Mouse (Mus musculus): ENCODE data around the gene Nrxn2.
A peak's percentile ranks its signal among the peaks of the same experiment; 100 is the strongest.

The Nrxn2 gene

DNA sequence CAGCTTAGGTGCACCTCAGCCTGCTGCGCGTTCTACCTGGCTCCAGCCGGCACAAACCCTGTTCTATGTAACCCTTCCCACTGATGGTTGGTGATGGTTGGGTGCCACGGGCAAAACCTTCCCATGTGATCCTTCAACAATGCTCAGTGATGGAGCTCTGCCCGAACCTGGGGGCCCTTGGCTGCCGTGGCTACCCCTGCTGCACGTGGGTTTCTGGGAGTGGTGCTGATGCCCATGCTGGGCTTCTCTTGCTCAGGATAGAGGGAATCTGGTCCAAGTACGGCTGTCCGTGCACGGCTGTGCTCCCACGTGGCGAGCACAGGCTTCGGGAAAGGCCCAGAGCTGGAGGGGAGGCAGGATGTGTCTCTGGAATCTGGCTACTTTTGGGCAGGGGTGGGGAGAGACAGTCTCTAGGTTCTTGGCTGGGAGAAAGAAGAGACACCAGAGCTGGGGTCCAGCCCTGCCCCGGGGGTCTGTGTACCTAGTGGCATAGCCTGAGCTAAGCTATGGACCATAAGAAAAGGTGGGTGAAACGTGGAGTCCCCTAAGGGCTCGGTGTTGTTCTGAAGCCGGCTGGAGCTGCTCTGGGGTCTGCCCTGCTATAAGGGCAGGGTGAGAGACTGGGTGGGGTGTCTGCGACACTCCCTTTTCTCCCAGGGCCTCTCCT lies 76.1 kb downstream of the Nrxn2 start:
- no peak for DNase-seq (ENCODE audit: low spot score)

DNA sequence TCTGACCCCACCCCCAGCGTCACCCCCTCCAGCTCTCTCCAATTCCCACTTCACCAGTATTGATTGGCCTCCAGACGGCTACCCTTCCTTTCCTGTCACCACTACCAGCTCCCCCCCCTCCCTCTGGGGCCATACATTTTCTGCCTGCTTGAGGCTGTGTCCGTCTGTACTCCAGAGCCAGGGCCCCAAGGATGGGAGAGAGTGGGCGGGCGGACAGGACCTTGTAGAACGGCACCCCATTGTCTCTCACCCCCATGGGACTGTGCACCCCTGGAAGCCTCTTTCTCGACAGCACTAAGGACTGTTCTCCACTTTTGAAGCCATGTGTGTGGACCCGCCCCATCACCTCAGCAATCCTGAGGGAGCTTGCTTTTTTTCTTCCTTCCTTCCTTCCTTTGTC lies 77.2 kb downstream of the Nrxn2 start:
- DNase-seq (ENCODE audit: low spot score), result no peak

- DNase-seq (ENCODE audit: low spot score), result no peak
Measured at GRCm38 (mm10) chr19:6496462-6497149, 78.1 kb downstream of the Nrxn2 start.

DNA sequence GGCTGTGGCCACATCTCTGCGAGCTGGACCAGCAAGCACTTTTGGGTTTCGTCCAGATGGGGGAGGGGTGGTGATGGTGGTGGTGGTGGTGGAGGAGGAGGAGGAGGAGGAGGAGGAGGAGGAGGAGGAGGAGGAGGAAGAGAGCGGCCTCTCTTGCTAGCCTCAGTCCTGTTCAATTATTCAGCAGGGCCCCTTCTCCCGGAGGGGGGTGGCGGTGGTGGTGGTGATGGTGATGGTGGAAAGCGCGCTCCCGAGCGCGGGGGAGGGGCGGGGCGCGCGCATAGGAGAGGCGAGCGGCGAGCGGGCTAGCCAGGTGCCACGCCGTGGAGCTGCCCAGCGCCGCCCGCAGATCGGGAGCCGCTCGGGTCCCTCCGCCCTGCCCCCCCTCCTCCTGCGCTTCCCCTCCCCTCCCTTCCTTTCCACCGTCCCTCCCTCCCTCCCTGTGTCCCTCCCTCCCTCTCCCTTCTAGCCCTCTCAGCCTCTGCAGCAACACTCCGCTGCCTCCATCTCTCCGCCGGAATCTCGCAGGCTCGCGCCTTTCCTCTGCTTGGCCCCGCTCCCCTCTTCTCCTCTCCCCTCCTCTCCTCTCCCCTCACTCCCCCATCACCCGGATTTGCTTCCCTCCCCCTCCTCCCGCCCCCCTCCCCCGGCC lies 78.7 kb downstream of the Nrxn2 start:
- no peak for DNase-seq (ENCODE audit: low spot score)

GRCm38 (mm10) chr19:6497803-6498202 lies 79.3 kb downstream of the Nrxn2 start:
- no peak for DNase-seq (ENCODE audit: low spot score)

GRCm38 (mm10) chr19:6498350-6499131 lies 80.0 kb downstream of the Nrxn2 start:
- DNase-seq (ENCODE audit: low spot score), result no peak

DNA sequence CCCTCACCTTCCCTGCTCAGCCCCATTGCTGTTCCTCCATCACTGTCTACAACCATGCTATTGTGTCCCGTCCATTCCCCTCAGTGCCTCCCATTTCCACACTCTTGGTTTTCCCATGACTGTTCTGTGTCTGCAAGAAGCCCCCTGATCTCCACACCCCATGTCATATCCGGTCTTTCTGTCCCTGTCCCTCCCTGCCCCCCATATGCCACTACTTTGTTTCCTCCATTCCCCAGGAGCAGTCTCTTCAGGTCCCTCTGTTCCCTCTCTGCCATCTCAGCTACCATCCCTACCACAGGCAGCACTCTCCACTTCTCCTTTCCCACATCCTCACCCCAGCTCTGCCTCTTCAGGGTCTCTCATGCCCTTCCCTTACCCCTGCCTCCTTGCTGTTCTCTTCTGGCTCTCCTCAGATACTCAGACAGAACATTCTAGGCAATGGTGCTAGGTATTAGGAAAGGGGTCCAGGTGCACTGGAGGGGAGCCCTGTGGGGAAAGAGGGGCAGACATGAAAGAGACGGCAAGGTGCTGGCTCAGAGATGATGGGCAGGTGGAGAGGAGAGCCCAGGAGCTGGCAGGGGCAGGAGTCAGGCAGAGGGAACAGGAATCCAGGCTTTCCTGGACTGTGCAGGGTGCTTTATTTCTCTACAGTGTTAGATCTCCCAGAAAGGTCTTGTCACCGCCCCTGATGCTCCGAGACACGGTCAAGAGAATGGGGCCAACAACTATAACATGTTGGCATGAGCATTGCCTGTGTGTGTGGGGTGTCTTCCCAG lies 81.5 kb downstream of the Nrxn2 start:
- no peak for DNase-seq (ENCODE audit: low spot score)

DNA sequence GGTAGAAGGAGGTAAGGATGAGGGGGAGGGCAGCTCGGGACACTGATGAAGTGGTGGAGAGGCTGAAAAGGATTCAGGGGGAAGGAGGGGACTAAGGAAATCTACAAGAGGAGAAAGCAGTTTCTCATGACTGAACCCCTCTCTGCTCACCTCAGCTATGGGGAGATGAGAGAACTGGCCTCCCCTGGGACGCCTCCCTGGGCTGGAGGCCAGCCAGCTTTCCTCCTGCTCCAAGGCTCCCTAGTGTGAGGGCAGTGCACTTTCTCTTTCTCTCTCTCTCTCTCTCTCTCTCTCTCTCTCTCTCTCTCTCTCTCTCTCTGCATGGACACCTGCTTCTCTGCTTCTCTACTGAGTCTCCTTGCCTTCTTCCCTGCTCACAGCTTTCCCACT lies 82.1 kb downstream of the Nrxn2 start:
- DNase-seq (ENCODE audit: low spot score), result no peak

DNA sequence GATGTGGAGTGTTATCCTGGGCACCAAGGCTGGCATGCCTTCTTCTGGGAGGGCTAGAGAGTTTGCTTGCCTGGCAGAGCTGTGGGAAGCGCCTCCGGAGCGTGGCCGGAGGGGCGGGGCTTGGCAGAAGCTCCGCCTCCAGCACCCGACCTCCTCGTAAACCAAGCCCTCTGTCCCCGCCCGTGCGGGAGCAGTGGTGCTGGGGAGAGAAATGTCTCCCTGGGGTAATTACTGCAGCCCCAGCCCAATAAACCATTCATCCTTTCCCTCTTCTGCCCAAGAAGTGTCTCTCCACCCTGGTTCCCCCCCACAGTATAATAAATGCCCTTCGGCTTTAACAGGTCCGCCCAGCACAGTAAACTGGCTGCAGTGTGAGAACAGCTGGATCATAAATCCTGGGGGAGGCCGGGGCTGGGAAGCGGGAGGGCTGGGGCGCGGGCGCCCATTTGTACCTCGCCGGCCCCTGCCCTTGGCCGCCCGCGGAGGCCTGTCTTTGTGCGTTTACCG lies 83.6 kb downstream of the Nrxn2 start:
- no peak for DNase-seq (ENCODE audit: low spot score)

DNA sequence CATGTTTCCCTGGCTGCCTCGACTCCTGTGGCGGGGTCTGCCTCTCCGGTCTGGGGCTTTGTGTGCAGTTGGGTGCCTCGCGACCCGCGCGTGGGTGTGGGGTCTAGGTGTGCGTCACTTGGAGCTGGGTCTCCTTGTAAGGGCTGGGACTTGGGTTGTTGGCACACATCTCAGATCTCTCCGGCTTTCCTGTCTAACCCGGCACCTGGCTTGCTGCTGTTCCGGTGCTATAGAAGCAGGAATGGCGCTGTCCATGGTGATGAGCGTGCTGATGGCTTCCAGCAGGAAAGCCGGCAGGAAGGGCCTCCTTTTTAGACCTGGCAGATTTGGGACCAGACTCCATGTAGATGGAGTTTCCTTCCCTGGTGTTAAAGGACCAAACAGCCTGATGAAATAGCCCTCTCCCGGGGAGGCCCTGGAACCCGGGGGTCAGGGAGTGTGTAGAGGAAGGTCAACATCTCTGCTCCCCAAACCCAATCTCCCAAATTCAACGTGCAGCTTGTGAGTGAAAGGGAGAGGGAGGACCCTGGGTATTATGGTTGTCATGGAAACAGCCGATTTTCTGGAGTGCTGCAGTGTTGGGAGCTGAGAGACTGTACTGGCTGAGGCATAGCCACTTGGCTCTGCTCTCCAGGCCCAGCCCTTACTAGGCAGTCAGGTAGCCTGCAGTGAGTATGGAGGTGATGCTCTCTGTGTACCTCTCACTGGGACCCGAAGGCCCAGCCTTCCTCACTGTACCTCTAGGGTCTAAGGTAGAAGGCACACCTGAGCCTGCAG lies 84.2 kb downstream of the Nrxn2 start:
- peak; percentile 25 for DNase-seq (ENCODE audit: low spot score)

GRCm38 (mm10) chr19:6503926-6504655 lies 85.6 kb downstream of the Nrxn2 start:
- DNase-seq (ENCODE audit: low spot score), result no peak

DNA sequence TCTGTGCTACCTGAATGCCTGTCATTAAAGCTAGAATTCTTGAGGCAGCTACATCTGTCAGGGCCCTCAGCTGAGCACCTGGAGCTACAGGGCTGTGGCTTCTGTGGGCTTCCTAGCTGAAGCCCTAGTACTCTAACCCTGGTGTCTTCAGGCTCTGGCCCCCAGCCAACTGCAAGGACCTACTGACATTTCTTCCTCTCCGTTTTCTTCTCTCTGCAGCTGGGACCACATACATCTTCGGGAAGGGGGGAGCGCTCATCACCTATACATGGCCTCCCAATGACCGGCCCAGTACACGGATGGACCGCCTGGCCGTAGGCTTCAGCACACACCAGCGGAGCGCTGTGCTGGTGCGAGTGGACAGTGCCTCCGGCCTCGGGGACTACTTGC lies 86.1 kb downstream of the Nrxn2 start:
- no peak for DNase-seq (ENCODE audit: low spot score)

GRCm38 (mm10) chr19:6507393-6507792 lies 88.9 kb downstream of the Nrxn2 start:
- DNase-seq (ENCODE audit: low spot score), result no peak

DNA sequence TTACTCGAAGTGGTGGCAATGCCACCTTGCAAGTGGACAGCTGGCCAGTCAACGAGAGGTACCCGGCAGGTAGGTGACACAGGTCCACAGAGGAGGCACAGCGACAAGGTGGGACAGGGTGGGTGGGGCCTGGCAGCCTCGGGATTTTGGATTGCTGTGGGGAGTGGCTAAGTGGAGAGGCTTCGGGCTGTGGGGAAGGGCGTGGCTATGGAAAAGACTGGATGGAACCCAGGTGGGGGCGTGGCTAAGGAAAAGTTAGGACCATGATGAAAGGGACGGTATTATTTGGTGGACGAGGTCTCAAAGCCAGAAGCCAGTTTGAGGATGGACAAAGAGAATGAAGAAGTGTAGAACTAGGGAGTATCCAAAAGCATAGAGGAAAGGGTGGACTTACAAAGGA lies 91.3 kb downstream of the Nrxn2 start:
- no peak for DNase-seq (ENCODE audit: low spot score)

DNA sequence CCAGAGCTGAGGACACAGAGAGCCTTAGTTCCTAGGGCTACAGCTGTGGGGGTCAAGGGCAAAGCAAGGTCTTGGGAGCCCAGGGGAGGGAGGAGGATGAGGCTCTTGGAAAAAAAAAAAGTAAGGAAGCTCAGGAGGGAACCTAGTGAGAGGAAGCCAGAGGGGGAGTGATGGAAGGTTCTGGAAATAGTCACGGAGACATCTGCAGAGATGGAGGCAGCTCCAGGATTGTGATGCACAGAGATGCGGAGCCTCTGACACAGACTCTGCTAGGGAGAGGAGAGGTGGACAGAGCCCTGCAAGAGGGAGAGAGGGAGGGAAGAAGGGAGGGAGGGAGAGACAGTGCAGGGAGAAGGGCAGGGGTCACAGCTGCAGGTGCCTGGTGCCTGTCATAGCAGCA lies 92.0 kb downstream of the Nrxn2 start:
- no peak for DNase-seq (ENCODE audit: low spot score)

DNA sequence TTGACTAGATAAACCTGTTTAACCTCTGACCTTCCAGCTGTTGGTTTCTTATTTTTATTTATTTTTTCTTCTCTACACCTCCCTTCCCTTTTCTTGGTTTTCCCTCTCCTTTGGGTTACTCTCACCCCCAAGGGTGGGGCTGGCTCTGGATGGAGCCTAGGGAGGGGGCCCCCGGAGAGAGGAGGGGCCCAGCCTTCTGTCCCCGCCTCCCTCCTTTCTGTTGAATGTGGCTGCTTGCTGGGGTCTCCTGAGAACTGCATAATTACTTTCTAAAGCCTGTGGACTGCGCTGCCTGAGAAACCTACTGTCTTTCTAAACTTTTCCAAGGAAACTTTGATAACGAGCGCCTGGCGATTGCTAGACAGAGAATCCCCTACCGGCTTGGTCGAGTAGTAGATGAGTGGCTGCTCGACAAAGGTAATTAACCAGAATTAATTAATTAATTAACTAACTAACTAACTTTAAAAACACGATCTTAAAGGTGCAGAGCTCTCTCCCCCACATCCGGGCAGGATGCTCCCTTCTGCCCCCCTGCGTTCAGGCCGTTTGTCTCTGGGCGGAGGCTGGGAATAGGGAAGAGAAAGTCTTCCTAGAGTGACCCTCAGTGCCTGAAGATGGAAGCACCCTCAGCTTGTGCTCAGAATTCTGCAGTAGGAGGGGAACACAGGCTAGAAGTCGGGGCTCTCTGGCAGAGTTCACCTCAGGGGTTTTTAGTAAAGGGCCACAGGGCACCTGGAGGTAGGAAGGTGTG lies 95.0 kb downstream of the Nrxn2 start:
- DNase-seq (ENCODE audit: low spot score), result no peak

GRCm38 (mm10) chr19:6514940-6515339 lies 96.4 kb downstream of the Nrxn2 start:
- DNase-seq (ENCODE audit: low spot score), result no peak

- no peak for DNase-seq (ENCODE audit: low spot score)
Measured at GRCm38 (mm10) chr19:6515448-6515847, 96.9 kb downstream of the Nrxn2 start.

GRCm38 (mm10) chr19:6516153-6516552 lies 97.6 kb downstream of the Nrxn2 start:
- no peak for DNase-seq (ENCODE audit: low spot score)
